Mouse (Mus musculus) naive thymus-derived CD4-positive, alpha-beta T cell, adult 2 months (primary cell): ENCODE measurements around the gene Vmn1r112.
"Not testable (repeated sequence)": the region's sequence is repeated elsewhere in the genome, so short reads cannot be mapped to it uniquely, and the experiment has no call there.

Experiments used
- DNase-seq: peaks from one replicate; pipeline ENCODE4 v3.0.0-alpha.2; 2011; ENCODE audit warnings: low read depth

Gene Vmn1r112

DNA sequence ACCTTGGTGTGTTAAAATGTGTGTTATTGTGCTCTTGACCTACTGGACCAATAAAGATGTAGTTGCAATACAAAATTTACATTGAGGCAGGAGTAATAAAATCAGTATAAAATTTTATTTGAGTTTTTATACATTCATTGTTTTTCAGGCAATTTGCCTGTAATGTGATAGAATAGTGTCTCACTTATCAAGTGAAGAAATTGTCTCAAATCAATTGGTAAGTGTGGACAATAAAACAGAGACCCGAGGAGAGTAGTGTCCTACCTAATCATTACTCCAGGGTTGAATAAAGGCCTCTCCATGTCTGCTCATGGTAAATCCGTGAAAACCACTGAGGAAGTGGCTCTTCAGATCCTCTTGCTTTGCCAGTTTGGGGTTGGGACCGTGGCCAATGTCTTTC, at the start of gene Vmn1r112:
TSS of gene Vmn1r112 (plus strand) at position 301 of the 400 bp plus-strand sequence.
- not testable (repeated sequence) for DNase-seq

DNA sequence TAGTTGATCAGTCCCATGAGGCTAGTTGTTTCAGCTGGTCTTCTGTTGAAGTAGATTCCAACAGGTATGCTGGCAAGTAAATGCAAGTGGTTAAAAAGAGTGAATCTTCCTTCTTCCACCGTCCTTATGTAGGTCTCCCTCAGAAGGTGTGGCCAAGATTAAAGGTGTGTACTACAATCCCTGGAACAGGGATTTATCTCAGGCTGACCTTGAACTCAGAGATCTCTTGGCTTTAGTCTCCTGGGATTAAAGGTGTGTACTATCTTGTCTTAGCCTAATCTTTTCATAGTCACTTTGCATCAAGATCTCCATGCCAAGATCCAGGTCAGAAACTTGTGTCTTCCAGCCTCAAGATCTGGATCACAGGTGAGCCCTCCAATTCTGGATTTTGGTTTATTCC, 40.5 kb upstream of the Vmn1r112 start, which contains the start of gene Gm10668:
TSS of gene Gm10668 (minus strand) at position 101 of the 400 bp plus-strand sequence.
- not testable (repeated sequence) for DNase-seq

DNA sequence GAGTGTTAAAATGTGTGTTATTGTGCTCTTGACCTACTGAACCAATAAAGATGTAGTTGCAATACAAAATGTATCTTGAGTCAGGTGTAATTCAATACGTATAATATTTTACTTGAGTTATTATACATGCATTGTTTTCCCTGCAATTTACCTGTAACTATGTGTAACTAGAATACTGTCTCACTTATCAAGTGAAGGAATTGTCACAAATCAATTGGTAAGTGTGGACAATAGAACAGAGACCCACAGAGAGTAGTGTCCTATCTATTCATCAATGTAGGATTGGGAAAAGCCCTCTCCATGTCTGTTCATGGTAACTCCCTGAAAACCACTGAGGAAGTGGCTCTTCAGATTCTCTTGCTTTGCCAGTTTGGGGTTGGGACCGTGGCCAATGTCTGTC, 16.0 kb downstream of the Vmn1r112 start, which contains the start of gene Vmn1r113:
TSS of gene Vmn1r113 (plus strand) at position 301 of the 400 bp plus-strand sequence.
- DNase-seq = not testable (repeated sequence)

GRCm38 (mm10) chr7:20812086-20812485, 41.1 kb downstream of the Vmn1r112 start, which contains the start of gene Vmn1r114:
Vmn1r114 (minus strand) TSS chr7:20812186.
- not testable (repeated sequence) for DNase-seq
